Comparison of ENCODE assay signal across 18 mouse cellular contexts in the genomic region with DNA sequence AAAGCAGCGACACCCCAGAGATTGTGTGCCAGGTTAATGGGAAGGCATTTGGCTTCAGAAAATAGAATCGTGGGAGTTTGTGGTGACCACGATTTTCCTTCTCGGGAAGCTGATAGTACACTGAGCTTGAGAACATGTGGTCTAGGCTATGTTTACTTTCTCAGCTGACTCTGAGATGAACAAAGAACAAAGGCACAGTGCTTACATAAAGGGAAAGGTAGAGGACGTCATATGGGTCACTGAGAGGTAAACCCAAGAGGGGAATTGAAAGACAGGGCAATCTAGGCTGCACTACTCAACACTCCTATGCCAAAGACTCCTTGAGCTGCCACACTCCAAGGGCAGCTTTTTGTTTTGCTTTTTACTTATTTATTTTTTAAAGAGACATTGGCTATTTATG.
"Had no signal": no experiment of that assay in that cellular context is flagged by ENCODE, and none has a peak within 500 bp of the region (broad histone marks: within the 10 kb centered on the region; RNA-seq: fewer than 3 reads in every experiment).

No protein-coding gene starts in this region.

- H3K36me3 ChIP-seq: liver, embryonic 13.5 days; neural tube, embryonic 12.5 days; neural tube, embryonic 15.5 days had no signal

- H3K9ac ChIP-seq: liver, embryonic 13.5 days; lung, embryonic 14.5 days; neural tube, embryonic 12.5 days; neural tube, embryonic 15.5 days had no signal

- H3K4me2 ChIP-seq: liver, embryonic 13.5 days; lung, embryonic 14.5 days; midbrain, embryonic 11.5 days; neural tube, embryonic 12.5 days; neural tube, embryonic 15.5 days had no signal

- H3K9me3 ChIP-seq: liver, embryonic 13.5 days; neural tube, embryonic 12.5 days; neural tube, embryonic 15.5 days had no signal

- H3K27ac ChIP-seq: liver, embryonic 13.5 days; neural tube, embryonic 12.5 days; neural tube, embryonic 15.5 days had no signal

- H3K27me3 ChIP-seq: neural tube, embryonic 12.5 days; neural tube, embryonic 15.5 days had no signal

- ATAC-seq: intestine, embryonic 16.5 days had no signal

- H3K4me1 ChIP-seq: liver, embryonic 13.5 days; neural tube, embryonic 12.5 days; neural tube, embryonic 15.5 days had no signal

- DNase-seq: kidney, adult 18-20 months; kidney, adult 9 months; kidney, postnatal 14 days; kidney, postnatal 4 days; liver, embryonic 13.5 days; lung, embryonic 14.5 days; lung, postnatal 4 days; midbrain, embryonic 14.5 days; right cerebral cortex, adult 18-20 months; right cerebral cortex, postnatal 14 days; right cerebral cortex, postnatal 4 days; thymus, adult 18-20 months; thymus, postnatal 14 days; thymus, postnatal 4 days had no signal

- H3K4me3 ChIP-seq: liver, embryonic 13.5 days; neural tube, embryonic 12.5 days; neural tube, embryonic 15.5 days had no signal
